Mouse (Mus musculus): Measurements from ENCODE around the gene Ak1.

Ak1 gene

DNA sequence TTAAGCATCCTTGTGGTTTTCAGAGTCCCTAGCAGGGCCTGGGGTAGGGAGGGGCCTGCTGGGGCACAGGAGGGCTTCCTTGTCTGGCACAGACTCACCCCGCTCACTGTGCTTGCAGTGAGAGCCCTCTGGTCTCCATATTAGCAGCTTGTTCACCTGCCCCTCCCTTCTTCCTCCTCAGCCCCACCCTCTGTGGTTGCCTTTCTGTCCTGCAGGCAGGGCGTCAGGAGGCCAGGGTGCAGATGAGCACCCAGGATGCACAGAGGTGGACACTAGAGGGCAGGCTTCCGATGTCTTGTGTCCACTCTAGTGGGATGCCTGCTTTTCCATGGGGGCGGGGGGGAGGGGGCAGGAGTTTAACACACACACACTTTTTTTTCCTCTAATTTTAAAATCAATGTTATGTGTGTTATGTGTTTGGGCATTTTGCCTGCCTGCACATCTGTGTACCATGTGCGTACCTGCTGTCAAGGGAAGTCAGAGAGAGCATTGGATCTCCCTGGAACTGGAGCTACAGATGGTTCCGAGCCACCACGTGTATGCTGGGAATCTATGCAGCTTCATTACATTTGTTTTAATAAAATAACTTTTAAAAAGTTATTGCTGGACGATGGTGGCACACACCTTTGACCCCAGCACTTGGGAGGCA is 20.0 kb upstream of the Ak1 start:
- DNase-seq (ENCODE audit: low read depth, low spot score), result no peak

DNA sequence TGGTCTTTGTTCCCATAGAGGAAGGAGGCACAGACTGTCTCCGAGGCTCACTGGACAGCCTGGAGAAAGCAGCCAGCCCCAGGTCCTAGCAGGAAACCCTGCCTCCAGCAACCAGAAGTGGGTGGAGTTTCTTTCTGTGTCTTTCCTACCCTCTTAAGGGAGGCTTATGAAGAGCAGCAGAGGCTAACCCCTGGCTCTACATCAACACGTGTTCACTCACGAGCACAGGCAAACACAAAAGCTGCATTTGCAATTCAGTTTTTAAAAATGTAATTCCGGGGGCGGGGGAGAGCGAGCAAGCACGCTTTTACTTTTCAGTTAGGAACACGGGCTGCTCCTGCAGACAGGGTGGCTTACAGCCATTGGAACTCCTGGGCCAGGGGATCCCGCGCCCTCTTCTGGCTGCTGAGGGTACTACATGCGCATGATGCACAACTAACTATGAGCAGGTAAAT is 18.9 kb upstream of the Ak1 start:
- DNase-seq (ENCODE audit: low read depth, low spot score), result peak; percentile 84

DNA sequence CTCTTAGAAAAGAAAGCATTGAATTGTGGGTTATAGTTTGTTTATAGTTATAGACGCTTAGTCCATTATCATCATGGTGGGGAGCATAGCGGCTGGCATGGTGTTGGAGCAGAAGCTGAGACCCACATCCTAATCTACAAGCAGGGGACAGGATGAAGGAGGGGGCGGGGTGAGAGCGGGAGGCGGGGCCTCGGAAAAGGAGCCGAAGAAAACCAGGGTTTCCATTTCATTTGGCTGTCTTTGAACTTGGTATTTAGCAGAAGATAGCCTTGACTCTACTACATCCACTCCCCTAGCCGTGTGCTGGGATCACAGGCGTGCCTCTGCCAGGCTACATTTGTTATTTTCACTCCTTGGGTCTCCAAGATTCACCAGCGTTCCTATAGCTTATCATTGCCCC is 16.9 kb upstream of the Ak1 start:
- no peak for DNase-seq (ENCODE audit: low read depth, low spot score)

DNA sequence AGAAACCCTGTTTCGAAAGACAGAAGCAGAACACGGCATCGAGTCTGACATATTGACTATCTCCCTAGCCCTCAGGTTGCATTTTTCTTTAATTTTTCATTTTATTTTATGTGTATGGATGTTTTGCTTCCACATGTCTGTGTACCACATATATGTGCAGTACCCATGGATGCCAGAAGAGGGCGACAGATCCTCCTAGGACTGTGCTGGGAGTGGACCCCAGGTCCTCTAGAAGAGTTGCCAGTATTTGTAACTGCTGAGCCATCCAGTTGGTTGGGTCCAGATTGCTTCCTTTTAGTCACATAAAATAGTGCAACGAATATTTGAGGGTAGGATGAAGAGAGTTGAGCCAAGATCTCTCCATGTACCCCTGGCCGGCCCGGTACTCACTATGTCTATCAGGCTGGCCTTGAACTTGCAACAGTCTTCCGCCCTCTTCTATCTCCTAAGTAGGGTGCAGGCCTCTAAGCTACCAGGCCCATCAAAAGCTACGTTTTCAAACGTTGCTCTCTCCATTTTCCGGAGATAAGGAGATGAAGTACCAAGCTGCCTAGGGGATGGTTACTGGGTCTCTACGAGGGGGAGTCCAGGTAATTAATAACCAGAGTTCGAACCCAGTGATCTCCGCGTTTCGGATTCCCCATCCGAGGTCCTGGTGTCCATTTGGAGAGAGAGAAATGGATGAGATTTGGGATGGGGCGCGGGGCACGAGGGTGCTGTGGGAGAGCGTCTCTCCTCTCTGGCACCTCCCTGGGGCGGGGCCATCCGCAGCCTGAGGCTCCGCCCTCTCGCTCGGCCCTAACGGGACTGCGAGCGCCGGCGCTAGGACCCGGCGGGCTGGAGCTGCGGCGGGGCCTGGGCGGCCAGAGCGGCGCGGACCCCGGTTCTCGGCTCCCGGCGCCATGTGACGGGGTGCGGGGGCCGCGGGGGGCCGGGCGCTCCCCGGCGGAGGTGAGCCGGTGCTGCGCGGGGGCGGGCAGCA is 15.1 kb upstream of the Ak1 start:
- DNase-seq (ENCODE audit: low read depth, low spot score), result peak; percentile 85

DNA sequence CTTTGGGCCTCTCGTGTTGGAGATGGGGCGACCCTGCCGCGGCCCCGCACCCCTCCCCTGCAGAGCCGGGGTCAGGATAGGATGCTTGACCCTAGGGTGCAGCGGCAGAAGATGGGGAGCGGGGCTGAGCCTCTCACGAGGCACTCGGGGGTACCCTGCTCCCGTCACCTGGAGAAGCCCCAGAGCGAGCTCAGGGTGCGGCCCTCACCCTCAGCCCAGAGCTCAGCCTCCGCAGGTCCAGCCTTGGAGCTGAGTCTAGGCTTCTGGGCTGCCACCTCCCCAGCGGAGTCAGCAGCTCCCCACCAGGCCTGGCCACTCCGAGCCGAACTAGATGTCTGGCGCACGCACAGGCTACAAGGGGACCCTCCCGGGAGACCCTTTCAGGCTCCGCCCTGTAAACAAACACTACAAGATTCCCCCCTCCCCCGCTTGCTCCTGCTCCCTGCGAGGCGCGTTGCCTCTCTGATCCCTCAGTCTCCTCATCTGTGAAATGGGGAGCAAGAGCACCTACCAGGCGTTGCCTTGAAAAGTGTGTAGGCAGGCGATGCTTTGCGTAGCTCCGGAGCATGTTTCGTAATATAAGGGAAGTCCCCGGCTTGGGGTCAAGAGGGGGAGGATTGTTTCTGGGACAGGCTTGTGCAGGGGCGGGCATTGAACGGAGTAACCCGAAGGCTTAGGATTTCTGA is 14.2 kb upstream of the Ak1 start:
- peak; percentile 63 for DNase-seq (ENCODE audit: low read depth, low spot score)

DNA sequence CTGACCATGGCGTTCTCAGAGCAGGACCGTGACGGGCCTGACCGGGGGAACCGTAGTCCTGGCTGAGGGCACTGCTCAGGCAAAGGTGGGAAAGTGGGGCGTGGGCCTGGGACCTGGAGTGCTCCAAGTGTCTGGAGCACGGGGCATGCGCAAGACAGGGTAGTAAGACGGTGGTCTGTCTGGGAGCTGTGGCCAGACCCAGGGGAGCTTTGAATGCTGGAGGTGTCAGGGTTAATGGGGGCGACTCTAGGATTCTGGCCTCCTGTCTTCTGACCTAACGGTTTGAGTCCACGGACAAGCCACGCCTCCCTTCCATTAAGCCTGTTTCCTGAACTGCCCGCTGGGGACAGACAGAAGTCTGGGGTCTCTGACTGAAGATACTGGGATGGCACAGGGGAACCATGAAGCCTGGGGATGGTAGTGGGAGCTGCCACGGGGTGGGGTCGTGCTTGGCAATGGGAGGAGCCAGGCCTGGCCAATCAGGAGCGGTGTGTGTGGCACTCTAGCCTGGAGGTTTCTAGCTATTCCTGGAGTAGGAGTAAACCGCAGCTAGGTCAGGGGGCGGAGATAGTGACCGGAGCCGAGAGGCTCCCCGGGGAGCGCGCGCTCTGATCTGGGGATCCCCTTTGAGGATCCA is 13.3 kb upstream of the Ak1 start:
- DNase-seq (ENCODE audit: low read depth, low spot score), result peak; percentile 83

DNA sequence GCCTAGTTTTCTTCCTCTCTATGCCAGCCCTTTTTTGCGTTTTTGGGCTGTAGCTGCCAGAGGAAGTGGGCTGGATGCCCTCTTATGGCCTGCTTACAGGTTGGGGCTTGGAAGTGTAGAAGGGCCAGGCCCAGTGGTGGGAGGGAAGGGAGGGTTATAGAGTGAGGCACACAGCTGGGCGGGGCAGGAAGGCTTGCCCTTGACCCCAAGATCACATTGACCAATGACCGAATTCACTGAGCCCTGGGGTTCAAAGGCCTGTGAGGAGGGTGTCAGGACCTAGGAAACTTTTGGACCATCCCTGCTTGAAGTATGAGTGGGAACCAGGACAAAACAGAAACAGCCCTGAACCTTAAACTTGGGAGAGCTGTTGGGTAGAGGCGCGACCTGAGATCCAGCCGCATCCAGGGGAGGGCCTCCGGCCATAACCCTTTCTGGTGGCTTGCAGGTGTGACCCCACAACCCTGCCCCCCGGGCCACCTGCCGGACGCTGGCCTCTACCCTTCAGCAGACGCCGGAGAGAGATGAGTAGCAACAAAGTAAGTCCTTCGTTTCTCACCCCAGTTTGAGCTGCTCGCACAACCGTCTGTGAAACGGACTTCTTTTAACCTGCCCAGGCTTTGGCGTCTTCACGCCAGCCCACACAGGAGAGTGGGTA is 12.7 kb upstream of the Ak1 start:
- DNase-seq (ENCODE audit: low read depth, low spot score), result no peak

DNA sequence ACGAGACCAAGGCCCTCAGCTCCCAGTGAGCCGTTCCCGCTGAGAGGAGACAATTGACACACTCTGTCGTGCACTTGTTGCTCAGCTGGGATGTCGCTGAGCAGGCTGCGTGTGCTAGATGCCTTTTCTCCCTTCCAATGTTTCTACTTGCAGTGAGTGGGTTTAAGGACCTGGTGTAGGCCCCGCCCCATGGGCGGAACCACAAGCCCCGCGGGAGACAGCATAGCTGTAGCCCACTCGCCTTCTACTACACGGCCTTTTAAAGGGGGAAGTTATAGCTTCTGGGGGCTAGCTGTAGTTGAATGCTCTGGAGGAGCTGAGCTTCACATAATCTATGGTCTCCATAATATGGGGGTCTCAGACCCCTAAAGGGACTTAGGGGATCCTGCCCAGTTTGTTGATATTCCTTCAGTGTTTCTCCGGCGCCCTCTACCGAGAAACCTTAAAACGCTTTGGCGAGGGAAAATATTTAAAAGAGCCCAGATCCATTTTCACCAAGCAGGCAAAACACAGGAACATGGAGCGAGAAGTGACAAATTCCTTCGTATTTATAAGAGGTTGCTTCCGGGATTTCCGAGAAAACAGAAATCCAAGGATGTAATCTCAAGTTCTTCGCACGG is 10.8 kb upstream of the Ak1 start:
- DNase-seq (ENCODE audit: low read depth, low spot score), result no peak

DNA sequence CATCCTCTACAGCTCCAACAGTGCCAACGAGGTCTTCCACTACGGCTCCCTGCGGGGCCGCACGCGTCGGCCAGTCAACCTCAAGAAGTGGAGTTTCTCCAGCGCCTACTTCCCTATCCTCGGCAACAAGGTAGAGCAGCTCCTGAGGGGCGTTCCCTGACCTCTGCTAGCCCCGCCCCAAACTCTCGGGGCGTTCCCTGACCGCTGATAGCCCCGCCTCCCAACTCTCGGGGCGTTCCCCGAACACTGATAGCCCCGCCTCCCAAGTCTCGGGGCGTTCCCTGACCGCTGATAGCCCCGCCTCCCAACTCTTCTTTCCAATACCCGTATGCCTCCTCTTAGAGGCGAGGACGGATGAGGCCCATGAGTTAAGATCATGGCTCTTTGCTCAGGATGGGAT is 9.3 kb upstream of the Ak1 start:
- DNase-seq (ENCODE audit: low read depth, low spot score), result no peak

DNA sequence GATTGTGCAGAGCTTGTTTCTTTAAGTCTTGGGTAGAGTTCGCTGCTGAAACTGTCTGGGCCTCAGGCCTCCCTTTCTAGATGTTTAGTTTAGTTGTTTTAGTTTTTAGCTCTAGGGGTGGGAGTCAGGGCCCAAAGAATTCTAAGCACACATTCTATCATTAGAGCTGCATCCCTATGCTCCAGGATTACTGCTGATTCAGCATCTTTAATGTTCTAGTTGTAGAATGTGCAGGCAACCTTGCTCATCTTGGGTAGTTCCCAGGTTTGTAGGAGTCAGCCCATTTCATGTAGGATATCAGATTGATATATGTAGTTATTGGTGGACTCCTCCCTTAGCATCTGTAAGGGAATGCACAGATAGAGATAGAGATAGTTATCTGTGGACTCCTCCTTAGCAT is 4.4 kb upstream of the Ak1 start:
- DNase-seq (ENCODE audit: low read depth, low spot score), result no peak

DNA sequence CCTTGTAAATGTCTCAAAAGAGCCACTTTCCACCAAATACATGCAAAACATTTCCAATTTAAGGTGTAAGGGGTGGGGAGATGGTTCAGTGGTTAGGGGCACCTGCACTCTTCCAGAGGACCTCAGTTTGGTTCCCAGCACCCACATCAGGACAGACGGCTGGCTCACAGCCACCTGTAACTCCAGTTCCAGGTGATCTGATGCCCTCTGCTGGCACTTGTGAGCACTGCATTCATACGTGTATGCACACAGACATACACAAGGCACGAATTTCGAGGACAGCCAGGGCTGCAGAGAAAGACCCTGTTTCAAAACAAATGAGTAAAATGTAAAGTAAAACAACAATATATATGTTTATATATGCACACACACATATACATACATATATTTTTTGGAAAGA is 4.0 kb upstream of the Ak1 start:
- DNase-seq (ENCODE audit: low read depth, low spot score), result no peak

DNA sequence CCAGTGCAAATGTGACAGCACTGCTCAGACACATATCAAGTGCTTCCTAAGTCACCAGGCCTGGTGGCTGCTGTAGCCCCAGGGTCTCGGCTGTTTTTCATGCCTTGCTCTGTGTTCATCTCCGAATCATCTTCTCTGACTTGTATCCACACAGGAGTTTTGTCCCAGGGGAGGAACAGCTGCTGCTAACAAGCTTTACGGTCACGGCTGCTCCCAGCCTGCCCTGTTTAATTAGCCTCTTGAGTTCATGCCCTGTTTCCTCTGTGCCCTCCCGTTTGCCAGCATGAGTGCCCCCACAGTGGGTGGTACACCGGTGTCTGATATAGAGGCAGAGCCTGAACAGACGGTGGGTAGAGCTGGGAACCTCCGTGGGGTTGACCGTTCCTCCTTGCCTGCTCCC is 3.5 kb upstream of the Ak1 start:
- DNase-seq (ENCODE audit: low read depth, low spot score), result no peak

DNA sequence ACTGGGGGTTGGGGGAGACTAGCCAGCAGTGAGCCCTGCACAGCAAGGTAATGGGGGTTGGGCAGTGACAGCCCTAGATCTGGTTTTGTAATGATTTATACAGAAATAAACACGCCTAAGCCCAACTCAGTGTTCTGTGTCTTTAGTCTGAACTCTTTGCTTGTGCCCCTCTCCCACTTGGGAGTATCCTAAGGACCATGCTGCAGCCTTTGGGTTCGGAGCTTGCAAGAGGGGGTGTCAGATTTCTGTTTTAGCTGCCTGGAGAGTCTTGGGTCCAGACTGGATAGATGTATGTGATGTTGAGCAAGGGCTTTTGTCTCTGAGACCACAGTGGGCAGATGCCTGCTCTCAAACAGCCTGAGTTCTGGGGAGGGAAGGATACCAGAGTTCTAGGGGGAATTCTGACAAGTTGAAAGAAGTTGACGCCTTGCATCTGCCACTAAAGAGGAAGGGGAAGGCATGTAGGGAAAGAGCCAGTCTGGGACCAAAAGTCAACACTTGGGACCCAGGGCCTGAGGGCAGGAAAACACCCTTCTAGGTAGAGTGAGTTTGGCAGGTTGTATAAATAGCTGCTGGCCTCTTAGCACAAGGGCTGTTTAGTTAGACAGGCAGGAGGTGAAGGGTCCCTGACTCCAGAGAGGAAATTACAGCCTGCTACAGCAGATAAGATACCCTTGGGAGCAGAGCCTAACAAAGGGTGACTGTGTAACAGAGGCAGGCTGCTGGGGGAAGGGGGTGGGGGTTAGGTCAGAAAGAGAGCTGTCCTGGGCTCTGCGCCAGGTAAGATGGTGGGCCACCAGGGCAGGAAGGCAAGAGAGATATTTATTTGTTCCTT is 659 bp upstream of the Ak1 start:
- DNase-seq (ENCODE audit: low read depth, low spot score), result peak; percentile 77

DNA sequence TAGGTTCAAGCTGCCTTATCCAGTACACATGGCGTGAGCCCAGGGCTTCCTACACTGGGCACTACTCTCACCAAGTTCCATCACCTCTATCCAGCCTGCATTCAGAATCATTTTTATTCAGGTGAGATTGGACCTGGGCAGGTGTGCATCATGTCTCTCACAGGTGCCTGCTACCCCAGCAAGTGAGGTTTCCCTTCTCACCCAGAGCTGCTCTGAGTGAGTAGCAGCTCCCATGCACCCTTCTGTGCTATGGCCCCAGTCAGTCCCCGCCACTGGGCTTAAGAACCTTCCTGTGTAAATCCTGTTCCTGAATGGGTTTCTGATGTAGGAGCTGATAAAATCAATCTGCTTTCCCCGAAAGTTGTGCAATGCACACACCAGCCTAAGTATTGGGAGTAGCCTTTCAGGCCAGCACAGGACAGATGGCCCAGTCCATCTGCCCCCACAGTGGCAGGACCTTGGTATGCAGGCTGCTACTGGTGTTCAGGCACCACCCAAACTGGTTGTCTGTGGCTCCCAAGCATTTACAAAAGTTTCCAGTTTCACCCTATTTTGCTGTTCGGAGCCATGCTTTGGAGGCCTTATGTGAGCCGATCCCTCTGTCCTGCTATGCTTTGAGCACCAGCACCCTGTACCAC is 2.7 kb downstream of the Ak1 start:
- no peak for DNase-seq (ENCODE audit: low read depth, low spot score)

DNA sequence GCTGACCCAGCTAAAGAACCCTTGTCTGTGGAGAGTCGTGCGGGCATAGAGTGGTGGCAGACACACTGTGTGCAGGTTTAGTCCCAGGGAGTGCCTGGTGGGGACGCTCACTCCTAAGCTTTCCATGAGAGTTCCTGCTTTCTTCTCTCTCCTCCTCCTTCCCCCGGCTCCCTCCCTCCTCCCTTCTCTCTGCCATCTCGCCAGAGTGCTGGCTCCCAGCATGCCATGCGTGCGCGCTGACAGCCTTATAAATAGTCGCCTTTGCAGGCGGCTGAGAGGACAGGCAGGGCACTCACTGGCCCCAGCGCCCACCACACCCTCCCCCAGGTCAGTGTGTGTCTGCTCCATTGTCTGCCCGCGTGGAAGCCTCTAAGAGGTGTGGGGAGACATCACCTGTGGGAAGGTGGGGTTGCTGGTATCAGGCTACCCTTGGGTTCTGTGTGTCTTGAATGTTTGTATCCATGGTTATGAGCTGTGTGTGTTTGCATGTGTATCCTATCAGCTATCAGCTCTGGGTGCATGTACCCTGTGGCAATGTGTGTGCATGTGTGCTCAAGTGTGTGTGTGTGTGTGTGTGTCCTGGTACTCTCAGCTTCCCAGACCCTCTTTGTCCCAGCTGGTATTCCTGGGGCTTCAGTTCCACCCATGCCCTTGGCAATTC is 3.8 kb downstream of the Ak1 start:
- peak; percentile 80 for DNase-seq (ENCODE audit: low read depth, low spot score)

DNA sequence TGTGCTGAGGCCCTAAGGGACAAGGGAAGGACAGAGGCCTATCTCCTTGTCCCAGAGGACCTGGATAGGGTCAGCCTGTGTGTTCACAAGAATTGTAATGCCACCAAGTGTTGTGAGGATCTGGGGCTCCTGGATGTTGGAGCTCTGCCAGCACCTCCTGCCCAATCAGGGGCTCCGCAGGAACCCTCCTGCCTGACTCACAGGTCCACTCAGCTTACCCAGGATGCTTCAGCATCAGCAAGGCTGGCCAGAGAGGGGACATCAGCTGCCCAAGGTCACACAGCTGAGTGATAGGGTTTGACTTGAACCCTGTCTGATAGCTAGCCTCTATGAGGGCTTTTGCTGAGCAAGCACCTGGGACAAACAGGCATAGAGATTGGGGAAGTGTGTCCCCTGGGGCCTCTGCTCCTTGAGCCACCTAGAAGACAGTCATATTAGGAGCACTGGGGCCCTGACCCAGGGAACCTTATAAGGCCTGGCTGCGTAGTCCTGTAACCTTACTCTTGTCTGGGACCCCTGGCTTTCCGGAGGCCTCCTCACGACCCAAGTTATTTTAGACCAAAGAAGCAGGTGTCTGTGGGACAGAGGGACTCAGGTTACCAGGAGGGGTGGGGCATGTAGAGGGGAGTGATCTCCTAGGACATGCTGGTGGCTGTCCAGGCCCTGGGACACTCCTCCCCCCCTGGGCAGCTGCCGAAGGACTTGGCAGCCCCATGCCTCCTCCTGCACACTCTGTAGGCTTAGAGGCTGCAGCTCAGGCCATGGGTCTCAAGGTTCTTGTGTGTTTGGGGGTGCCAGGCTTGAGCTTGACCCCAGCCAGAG is 4.5 kb downstream of the Ak1 start:
- DNase-seq (ENCODE audit: low read depth, low spot score), result no peak

DNA sequence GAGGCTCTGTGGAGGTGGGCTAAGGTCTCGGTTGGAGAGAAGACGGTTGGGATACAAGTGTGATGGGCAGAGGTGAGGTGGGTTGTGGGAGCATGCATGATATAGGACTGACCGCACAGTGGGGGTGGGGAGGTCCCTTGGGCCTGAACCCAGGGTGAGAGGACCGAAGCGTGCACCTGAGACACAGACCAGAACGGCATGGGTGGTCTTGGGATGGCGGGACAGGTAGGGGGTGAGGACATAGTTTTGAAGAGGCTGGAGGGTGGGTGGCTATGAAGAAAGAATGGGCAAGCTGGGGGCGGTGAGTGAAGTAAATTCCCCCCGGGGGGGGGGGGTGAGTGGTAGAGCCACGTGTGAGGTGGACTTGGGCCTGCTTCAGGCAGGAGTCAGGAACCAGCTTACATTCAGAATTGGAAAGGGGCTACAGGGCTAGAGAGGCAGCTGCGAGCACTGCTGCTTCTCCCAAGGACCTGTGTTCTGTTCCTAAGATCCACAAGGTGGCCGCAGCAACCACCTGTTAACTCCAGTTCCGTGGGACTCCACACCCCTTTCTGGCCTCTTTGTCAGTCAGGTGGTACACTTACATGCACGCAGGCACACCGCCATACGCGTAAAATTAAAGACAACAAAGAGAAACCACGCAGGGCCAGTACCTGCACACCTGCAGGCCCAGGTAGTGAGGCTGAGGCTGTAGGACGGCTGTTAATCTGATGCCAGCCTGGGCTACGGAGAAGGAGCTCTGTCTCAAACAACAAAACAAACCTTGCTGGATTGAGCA is 5.9 kb downstream of the Ak1 start:
- no peak for DNase-seq (ENCODE audit: low read depth, low spot score)
